Mouse (Mus musculus) MEL (cell line): ENCODE results near the gene Fam124b. TPM values are rescaled to one million over a fixed set of nuclear protein-coding genes. Genes with fewer than 3 reads are reported as not detected.

Experiments used
- DNase-seq: peaks from one replicate; pipeline ENCODE4 v3.0.0; 2011; ENCODE audit warnings: low read depth, low spot score
- H3K27ac ChIP-seq: 2 replicates; pipeline ENCODE4 v1.5.1; 2012; ENCODE audit warnings: low read depth, mild to moderate bottlenecking, control low read depth, low read length, moderate library complexity; ENCODE audit not compliant: control insufficient read depth
- H3K27me3 ChIP-seq, 2 experiments: fragments of 150-350 bp in 1 of 2; sonication (generic) in 1 of 2; 2 replicates each; pipeline ENCODE4 v1.6.1; 2012; ENCODE audit warnings: low read length in 2 of 2, mild to moderate bottlenecking in 2 of 2, improper control_type of control experiment in 1 of 2, moderate library complexity in 1 of 2; ENCODE audit not compliant: insufficient read depth in 2 of 2, control insufficient read depth in 1 of 2
- H3K36me3 ChIP-seq, 2 experiments: 2 replicates each; pipeline ENCODE4 v1.6.1; 2012 to 2014; ENCODE audit warnings: low read length in 2 of 2, improper control_type of control experiment in 1 of 2, inconsistent platforms in 1 of 2, mild to moderate bottlenecking in 1 of 2; ENCODE audit not compliant: insufficient read depth in 2 of 2, control insufficient read depth in 1 of 2
- H3K4me1 ChIP-seq, 2 experiments: fragments of 150-350 bp in 1 of 2; sonication (generic) in 1 of 2; 2 replicates each; pipeline ENCODE4 v1.6.1; 2012; ENCODE audit warnings: low read length in 2 of 2, improper control_type of control experiment in 1 of 2, mild to moderate bottlenecking in 1 of 2; ENCODE audit not compliant: insufficient read depth in 2 of 2, control insufficient read depth in 1 of 2
- H3K4me3 ChIP-seq, 2 experiments: fragments of 150-350 bp in 1 of 2; sonication (generic) in 1 of 2; 2 replicates each; pipeline ENCODE4 v1.5.1; 2012; ENCODE audit warnings: low read depth in 2 of 2, low read length in 2 of 2, mild to moderate bottlenecking in 2 of 2, moderate library complexity in 2 of 2, control low read depth in 1 of 2, improper control_type of control experiment in 1 of 2; ENCODE audit not compliant: control insufficient read depth in 1 of 2, insufficient read depth in 1 of 2
- H3K79me2 ChIP-seq: 2 replicates; pipeline ENCODE4 v1.6.1; 2012; ENCODE audit warnings: mild to moderate bottlenecking, low read length, moderate library complexity; ENCODE audit not compliant: control insufficient read depth, poor library complexity, insufficient read depth
- H3K9ac ChIP-seq: 2 replicates; pipeline ENCODE4 v1.6.1; 2012; ENCODE audit warnings: low read depth, mild to moderate bottlenecking, control low read depth, low read length, moderate library complexity; ENCODE audit not compliant: control insufficient read depth, poor library complexity, severe bottlenecking
- H3K9me3 ChIP-seq: fragments of 150-350 bp; sonication (generic); replicated peaks from 2 replicates; pipeline ENCODE4 v1.6.1; 2012; ENCODE audit warnings: mild to moderate bottlenecking, low read length, improper control_type of control experiment, moderate library complexity; ENCODE audit not compliant: insufficient read depth
- CTCF ChIP-seq, 3 experiments: IDR thresholded peaks in 2 of 3; conservative IDR thresholded peaks in 1 of 3; 2 replicates each; pipeline ENCODE4 v1.5.1; 2011 to 2012; ENCODE audit warnings: low read length in 3 of 3, low read depth in 2 of 3, mild to moderate bottlenecking in 2 of 3, improper control_type of control experiment in 1 of 3, inconsistent platforms in 1 of 3, mixed read lengths in 1 of 3, moderate library complexity in 1 of 3; ENCODE audit not compliant: control insufficient read depth in 1 of 3, insufficient read depth in 1 of 3, poor library complexity in 1 of 3, severe bottlenecking in 1 of 3
- TAL1 ChIP-seq: IDR thresholded peaks from 2 replicates; pipeline ENCODE4 v1.6.1; 2012; ENCODE audit warnings: mild to moderate bottlenecking, inconsistent platforms, low read length, moderate library complexity, mixed read lengths
- TBP ChIP-seq: IDR thresholded peaks from 2 replicates; pipeline ENCODE4 v1.8.0; 2011; ENCODE audit warnings: low read depth, low read length, improper control_type of control experiment
- polyA plus RNA-seq, 2 experiments: library from polyadenylated mRNA; stranded (reverse) in 1 of 2; unstranded in 1 of 2; fragments of >175 nt in 1 of 2; fragments of >200 nt in 1 of 2; gene quantifications; 2 replicates each; pipeline versions ENCODE4 v1.2.1 to v1.2.4; 2012; ENCODE audit warnings: low replicate concordance in 2 of 2, low read depth in 1 of 2; ENCODE audit not compliant: insufficient read length in 2 of 2, insufficient read depth in 1 of 2, missing spikeins in 1 of 2
- total RNA-seq: library from RNA; depleted of rRNA; stranded (reverse); fragments of 300-350 nt; gene quantifications from 2 replicates; pipeline ENCODE4 v1.2.3, GENCODE M21; 2012; rRNA removed

Fam124b gene
- total and polyA plus RNA-seq, 3 experiments, result not detected

DNA sequence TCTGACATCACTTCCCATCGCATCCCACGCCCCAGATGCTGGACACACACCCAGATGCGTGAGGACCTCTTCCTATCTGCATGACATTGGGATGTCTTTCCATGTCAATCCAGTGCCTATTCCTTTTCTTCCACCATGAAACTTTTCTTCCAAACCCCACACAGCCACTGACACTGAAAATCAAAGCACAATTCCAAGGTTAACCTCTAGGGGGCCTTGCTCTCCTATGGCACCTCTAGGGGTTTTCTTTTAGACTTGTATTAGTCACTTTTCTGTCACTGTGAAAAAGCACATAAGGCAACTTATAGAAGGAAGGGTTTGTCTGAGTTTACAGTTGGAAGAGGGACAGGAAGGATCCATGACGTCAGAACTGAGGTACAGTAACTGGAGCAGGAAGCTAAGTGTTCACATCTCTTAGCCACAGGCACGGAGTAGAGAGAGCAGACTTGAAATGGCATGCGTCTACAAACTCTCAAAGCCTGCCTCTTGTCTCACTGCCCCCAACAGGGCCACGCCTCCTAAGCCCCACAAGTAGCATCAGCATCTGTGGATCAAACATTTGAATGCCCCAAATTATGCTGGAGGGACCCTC, 65.1 kb downstream of the Fam124b start:
- no peaks in the 10 kb centered on the region for H3K4me1 ChIP-seq
- DNase-seq, result no peak

DNA sequence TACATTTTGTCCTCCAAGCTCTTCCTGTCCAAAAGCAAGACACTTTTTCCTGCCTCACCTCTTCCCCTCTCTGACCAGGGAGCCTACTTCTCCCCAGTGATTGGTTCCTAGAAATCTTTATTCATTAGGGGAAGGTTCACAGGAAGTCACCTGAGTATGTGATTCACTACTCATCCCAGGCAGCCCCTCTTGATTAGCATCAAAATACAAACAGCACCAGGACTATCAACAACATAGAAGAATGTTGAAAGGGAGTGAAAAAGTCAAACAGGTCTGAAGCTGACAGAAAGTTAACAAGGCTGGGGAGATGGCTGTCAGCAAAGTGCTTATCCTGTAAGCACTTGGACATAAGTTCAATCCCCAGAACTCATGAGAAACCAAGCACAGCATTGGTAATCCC, 67.6 kb downstream of the Fam124b start:
- TF ChIP-seq TBP, result no peak
- H3K79me2 ChIP-seq, result no peaks in the 10 kb centered on the region
- no peaks in the 10 kb centered on the region for H3K4me1 ChIP-seq
- H3K36me3 ChIP-seq, result no peaks in the 10 kb centered on the region
- no peaks in the 10 kb centered on the region for H3K9me3 ChIP-seq
- no peak for DNase-seq
- H3K27me3 ChIP-seq, result no peaks in the 10 kb centered on the region
- no peak overlapping the region for H3K4me3 ChIP-seq
- H3K9ac ChIP-seq, result no peak overlapping the region
- no peak overlapping the region for H3K27ac ChIP-seq

More for the DNA sequence above, 65.1 kb downstream of the Fam124b start:
- no peaks in the 10 kb centered on the region for H3K27me3 ChIP-seq
- no peaks in the 10 kb centered on the region for H3K79me2 ChIP-seq
- TF ChIP-seq TAL1 (no peak), CTCF (IDR thresholded peaks at IDR 0.05 in 2 of 3, conservative IDR thresholded peaks at IDR 0.05 in 1 of 3; ENCODE audit: control insufficient read depth in 1 of 3, insufficient read depth in 1 of 3, low read depth in 2 of 3, low read length in 3 of 3, poor library complexity in 1 of 3, severe bottlenecking in 1 of 3) (peak in 1 of 3 experiments; percentile 7; a peak in 2 of 6 replicates)
- H3K36me3 ChIP-seq, result no peaks in the 10 kb centered on the region
- H3K27ac ChIP-seq, result no peak overlapping the region
- H3K9me3 ChIP-seq, result no peaks in the 10 kb centered on the region
- no peak overlapping the region for H3K4me3 ChIP-seq
- H3K9ac ChIP-seq, result no peak overlapping the region

Other genes with a start within 250 kb of the Fam124b start
- 68.2 and 75.8 TPM in 2 replicates for gene Cul3, start 122.0 kb upstream of the Fam124b start, total RNA-seq
- 1,000 to 10,000 TPM in 1 of 2 experiments, 10 to 100 TPM in 1; 90.9 to 1,559 TPM for gene Cul3, start 122.0 kb upstream of the Fam124b start, polyA plus RNA-seq
- not detected in 2 replicates for gene Gm45261, start 243.0 kb upstream of the Fam124b start, total RNA-seq
- gene Gm45261, start 243.0 kb upstream of the Fam124b start, polyA plus RNA-seq, result not detected